Mouse (Mus musculus): ENCODE data around the gene Hmga1. TPM values are rescaled to one million over a fixed set of nuclear protein-coding genes. Genes with fewer than 3 reads are reported as not detected.

Gene Hmga1
- 134 and 143 TPM in 2 replicates for polyA plus RNA-seq (2014; fragmentation: Nextera tagmentation; extraction: Ambion mirVana)

DNA sequence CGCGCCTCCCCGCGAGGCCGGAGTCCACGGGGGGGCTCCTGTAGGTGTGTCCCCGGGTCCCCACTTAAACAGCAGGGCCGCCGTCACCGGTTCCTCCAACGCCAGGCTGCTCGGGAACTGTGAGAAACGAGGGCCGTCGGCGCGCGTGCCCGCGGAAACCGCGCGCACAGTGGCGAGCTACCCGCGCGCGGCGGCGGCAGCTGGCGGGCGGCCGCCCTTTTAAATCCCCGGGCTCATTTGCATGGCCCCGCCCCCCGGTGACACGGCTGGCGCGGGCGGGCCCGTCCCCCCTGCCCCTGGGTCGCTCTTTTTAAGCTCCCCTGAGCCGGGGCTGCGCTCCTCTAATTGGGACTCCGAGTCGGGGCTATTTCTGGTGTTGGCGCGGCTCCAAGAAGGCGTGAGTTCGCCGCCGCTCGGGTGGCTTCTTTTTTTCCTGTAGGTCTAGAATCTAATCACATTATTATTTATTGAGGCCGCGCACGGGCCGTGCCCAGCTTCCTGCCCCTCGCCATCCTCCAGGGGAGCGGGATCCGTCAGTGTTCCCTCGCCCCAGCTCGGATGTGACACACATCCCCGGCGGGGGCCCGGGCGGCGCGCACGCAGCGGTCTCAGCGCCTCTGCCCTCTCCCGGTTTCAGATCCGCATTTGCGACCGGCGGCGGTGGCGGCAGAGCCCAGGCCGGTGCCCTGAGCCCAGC lies at the start of gene Hmga1:
Gene Hmga1 (plus strand): TSS at position 183 of the 697 bp plus-strand sequence.
- Histone ChIP-seq H3K27me3 (ENCODE audit: control insufficient read depth, insufficient read depth, low read length) (peaks cover 6% of the 10 kb centered on the region; the same call in 1 of the 2 replicates), H3K4me2 (ENCODE audit: low read length) (peak within 1 kb of the TSS; percentile 82), H3K27ac (replicated peaks; ENCODE audit: low read depth, low read length) (peak within 1 kb of the TSS; percentile 93), H3K9me3 (ENCODE audit: control insufficient read depth, low read length) (no peaks in the 10 kb centered on the region), H3K36me3 (ENCODE audit: control insufficient read depth, insufficient read depth, low read length) (0 out of 2 replicates have a peak, but pooled peaks cover 3% of the 10 kb centered on the region), H3K4me1 (ENCODE audit: control insufficient read depth, insufficient read depth, low read length) (peaks cover 30% of the 10 kb centered on the region), H3K4me3 (replicated peaks; ENCODE audit: low read depth, low read length) (peak within 1 kb of the TSS; percentile 71), H3K9ac (replicated peaks; ENCODE audit: low read length) (peak within 1 kb of the TSS; percentile 90)
- ATAC-seq (ENCODE audit: low FRiP score, low TSS enrichment) = peak; percentile 81
- DNase-seq = peak; percentile 96
- WGBS = under 1% methylated on average over 72 of the region's 79 CpGs

DNA sequence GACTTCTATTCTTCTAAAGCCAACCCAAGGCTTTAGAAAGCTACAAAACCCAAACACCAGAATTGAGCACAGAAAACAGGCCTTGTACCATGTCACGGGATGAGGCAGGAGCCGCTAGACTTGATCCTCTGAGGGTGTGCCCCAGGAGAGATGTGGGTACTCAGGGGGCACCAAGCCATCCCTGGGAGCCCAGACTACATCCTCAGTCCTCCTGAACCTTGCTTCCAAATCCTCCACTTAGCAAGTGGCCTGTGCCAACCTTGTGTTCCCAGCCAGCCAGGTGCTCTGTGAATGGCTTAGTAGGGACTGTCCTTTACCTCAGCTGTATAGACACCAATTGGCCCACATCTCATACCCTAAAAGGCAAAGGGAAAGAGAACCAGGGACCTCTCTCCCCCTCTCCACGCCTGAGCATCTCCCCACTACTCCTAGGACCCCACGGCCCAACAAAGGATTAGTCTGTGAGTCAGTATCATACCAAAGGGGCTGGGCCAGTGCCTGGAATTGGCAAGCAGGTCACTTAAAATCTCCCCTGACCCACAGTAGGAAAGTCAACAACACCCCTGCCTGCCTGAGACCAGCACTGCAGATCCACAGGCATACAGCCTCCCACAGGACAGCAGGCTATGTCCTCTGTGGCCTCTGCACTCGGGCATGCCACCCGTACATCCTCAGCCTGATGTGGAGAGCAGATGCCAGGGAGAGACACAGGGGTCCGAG lies 49.3 kb upstream of the Hmga1 start:
- H3K27me3 ChIP-seq (ENCODE audit: control insufficient read depth, insufficient read depth, low read length) = peaks cover 5% of the 10 kb centered on the region; the same call in 1 of the 2 replicates
- no peak for DNase-seq
- H3K27ac ChIP-seq (replicated peaks; ENCODE audit: low read depth, low read length) = no peak overlapping the region
- ATAC-seq (ENCODE audit: low FRiP score, low TSS enrichment) = no peak
- no peaks in the 10 kb centered on the region for H3K9me3 ChIP-seq (ENCODE audit: control insufficient read depth, low read length)
- H3K36me3 ChIP-seq (ENCODE audit: control insufficient read depth, insufficient read depth, low read length) = no peaks in the 10 kb centered on the region
- no peak overlapping the region for H3K9ac ChIP-seq (replicated peaks; ENCODE audit: low read length)
- no peak overlapping the region for H3K4me2 ChIP-seq (ENCODE audit: low read length)
- no peak overlapping the region for H3K4me3 ChIP-seq (replicated peaks; ENCODE audit: low read depth, low read length)
- peaks cover 52% of the 10 kb centered on the region for H3K4me1 ChIP-seq (ENCODE audit: control insufficient read depth, insufficient read depth, low read length)
- 81% methylated on average over 7 of the region's 7 CpGs for WGBS

- H3K27me3 ChIP-seq (ENCODE audit: control insufficient read depth, insufficient read depth, low read length) = peaks cover 5% of the 10 kb centered on the region; the same call in 1 of the 2 replicates
- peaks cover 46% of the 10 kb centered on the region for H3K4me1 ChIP-seq (ENCODE audit: control insufficient read depth, insufficient read depth, low read length)
- no peaks in the 10 kb centered on the region for H3K9me3 ChIP-seq (ENCODE audit: control insufficient read depth, low read length)
- no peak overlapping the region for H3K27ac ChIP-seq (replicated peaks; ENCODE audit: low read depth, low read length)
- no peaks in the 10 kb centered on the region for H3K36me3 ChIP-seq (ENCODE audit: control insufficient read depth, insufficient read depth, low read length)
- ATAC-seq (ENCODE audit: low FRiP score, low TSS enrichment) (no peak), DNase-seq (no peak)
- no peak overlapping the region for H3K4me3 ChIP-seq (replicated peaks; ENCODE audit: low read depth, low read length)
- 81% methylated on average over 7 of the region's 7 CpGs for WGBS
- H3K4me2 ChIP-seq (ENCODE audit: low read length) = no peak overlapping the region
- H3K9ac ChIP-seq (replicated peaks; ENCODE audit: low read length) = no peak overlapping the region
Observed at GRCm38 (mm10) chr17:27507591-27507945, 48.7 kb upstream of the Hmga1 start.

GRCm38 (mm10) chr17:27508002-27508401 lies 48.3 kb upstream of the Hmga1 start:
- Histone ChIP-seq H3K9ac (replicated peaks; ENCODE audit: low read length) (no peak overlapping the region), H3K4me3 (replicated peaks; ENCODE audit: low read depth, low read length) (no peak overlapping the region), H3K27me3 (ENCODE audit: control insufficient read depth, insufficient read depth, low read length) (peaks cover 5% of the 10 kb centered on the region; the same call in 1 of the 2 replicates), H3K36me3 (ENCODE audit: control insufficient read depth, insufficient read depth, low read length) (no peaks in the 10 kb centered on the region), H3K9me3 (ENCODE audit: control insufficient read depth, low read length) (no peaks in the 10 kb centered on the region), H3K27ac (replicated peaks; ENCODE audit: low read depth, low read length) (no peak overlapping the region), H3K4me2 (ENCODE audit: low read length) (no peak overlapping the region), H3K4me1 (ENCODE audit: control insufficient read depth, insufficient read depth, low read length) (peaks cover 43% of the 10 kb centered on the region)
- 34% methylated on average over 12 of the region's 12 CpGs for WGBS
- DNase-seq = no peak
- no peak for ATAC-seq (ENCODE audit: low FRiP score, low TSS enrichment)

DNA sequence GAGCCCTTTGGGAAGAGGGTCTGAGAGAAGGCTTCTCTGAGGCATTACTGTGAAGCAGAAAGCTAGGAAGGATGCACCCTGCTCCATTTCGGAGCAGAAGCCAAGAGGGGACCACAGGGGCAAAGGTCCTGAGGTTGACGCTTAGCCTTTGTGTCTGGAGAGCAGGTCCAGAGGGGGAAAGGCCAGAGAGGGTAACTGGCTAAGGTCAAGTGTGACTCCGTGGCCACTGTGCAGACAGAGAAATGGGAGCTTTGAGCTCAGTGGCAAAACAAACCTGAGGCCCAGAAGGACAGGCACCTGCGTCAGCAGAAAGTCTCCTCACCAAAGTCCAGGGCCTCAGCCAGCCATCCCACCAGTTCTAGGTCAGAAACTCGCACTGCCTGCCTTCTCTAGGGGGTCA lies 47.8 kb upstream of the Hmga1 start:
- no peak overlapping the region for H3K9ac ChIP-seq (replicated peaks; ENCODE audit: low read length)
- H3K27me3 ChIP-seq (ENCODE audit: control insufficient read depth, insufficient read depth, low read length) = peaks cover 5% of the 10 kb centered on the region; the same call in 1 of the 2 replicates
- no peak overlapping the region for H3K4me3 ChIP-seq (replicated peaks; ENCODE audit: low read depth, low read length)
- DNase-seq = no peak
- 64% methylated on average over 5 of the region's 5 CpGs for WGBS
- H3K27ac ChIP-seq (replicated peaks; ENCODE audit: low read depth, low read length) = no peak overlapping the region
- no peak overlapping the region for H3K4me2 ChIP-seq (ENCODE audit: low read length)
- no peak for ATAC-seq (ENCODE audit: low FRiP score, low TSS enrichment)
- H3K36me3 ChIP-seq (ENCODE audit: control insufficient read depth, insufficient read depth, low read length) = no peaks in the 10 kb centered on the region
- H3K9me3 ChIP-seq (ENCODE audit: control insufficient read depth, low read length) = no peaks in the 10 kb centered on the region
- peaks cover 38% of the 10 kb centered on the region for H3K4me1 ChIP-seq (ENCODE audit: control insufficient read depth, insufficient read depth, low read length)

DNA sequence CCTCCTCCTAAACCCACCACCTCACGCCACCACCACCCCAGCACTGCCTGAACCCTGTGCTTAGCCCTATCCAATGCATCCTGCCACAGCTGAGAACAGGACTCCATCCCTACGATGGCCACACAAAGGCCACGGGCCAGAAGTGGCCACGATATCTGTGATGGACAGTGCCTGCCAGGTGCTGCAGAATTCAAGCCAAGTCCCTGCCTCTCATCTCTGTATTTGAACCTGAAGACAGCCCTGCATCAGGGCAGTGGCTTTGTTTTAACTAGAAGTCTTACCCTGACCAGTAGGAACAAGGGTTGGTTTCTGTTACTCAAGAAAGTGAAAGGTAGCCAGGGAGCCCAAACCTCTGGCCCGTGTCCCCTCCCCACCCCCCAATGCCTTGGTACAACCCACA lies 47.2 kb upstream of the Hmga1 start:
- no peaks in the 10 kb centered on the region for H3K36me3 ChIP-seq (ENCODE audit: control insufficient read depth, insufficient read depth, low read length)
- H3K27ac ChIP-seq (replicated peaks; ENCODE audit: low read depth, low read length) = no peak overlapping the region
- no peaks in the 10 kb centered on the region for H3K9me3 ChIP-seq (ENCODE audit: control insufficient read depth, low read length)
- whole genome bisulfite sequencing = 80% methylated on average over 5 of the region's 5 CpGs
- DNase-seq (no peak), ATAC-seq (ENCODE audit: low FRiP score, low TSS enrichment) (no peak)
- no peak overlapping the region for H3K9ac ChIP-seq (replicated peaks; ENCODE audit: low read length)
- peaks cover 11% of the 10 kb centered on the region for H3K27me3 ChIP-seq (ENCODE audit: control insufficient read depth, insufficient read depth, low read length)
- H3K4me3 ChIP-seq (replicated peaks; ENCODE audit: low read depth, low read length) = no peak overlapping the region
- H3K4me1 ChIP-seq (ENCODE audit: control insufficient read depth, insufficient read depth, low read length) = peaks cover 32% of the 10 kb centered on the region
- no peak overlapping the region for H3K4me2 ChIP-seq (ENCODE audit: low read length)

GRCm38 (mm10) chr17:27510258-27511124 lies 45.8 kb upstream of the Hmga1 start:
- Histone ChIP-seq H3K27me3 (ENCODE audit: control insufficient read depth, insufficient read depth, low read length) (peaks cover 20% of the 10 kb centered on the region), H3K9ac (replicated peaks; ENCODE audit: low read length) (no peak overlapping the region), H3K27ac (replicated peaks; ENCODE audit: low read depth, low read length) (no peak overlapping the region), H3K4me2 (ENCODE audit: low read length) (peak overlapping the region; percentile 94), H3K9me3 (ENCODE audit: control insufficient read depth, low read length) (no peaks in the 10 kb centered on the region), H3K4me3 (replicated peaks; ENCODE audit: low read depth, low read length) (0 out of 2 replicates have a peak overlapping the region, but pooled peaks have one; percentile 62), H3K4me1 (ENCODE audit: control insufficient read depth, insufficient read depth, low read length) (peaks cover 24% of the 10 kb centered on the region), H3K36me3 (ENCODE audit: control insufficient read depth, insufficient read depth, low read length) (no peaks in the 10 kb centered on the region)
- WGBS = 51% methylated on average over 9 of the region's 9 CpGs
- no peak for ATAC-seq (ENCODE audit: low FRiP score, low TSS enrichment)
- no peak for DNase-seq

DNA sequence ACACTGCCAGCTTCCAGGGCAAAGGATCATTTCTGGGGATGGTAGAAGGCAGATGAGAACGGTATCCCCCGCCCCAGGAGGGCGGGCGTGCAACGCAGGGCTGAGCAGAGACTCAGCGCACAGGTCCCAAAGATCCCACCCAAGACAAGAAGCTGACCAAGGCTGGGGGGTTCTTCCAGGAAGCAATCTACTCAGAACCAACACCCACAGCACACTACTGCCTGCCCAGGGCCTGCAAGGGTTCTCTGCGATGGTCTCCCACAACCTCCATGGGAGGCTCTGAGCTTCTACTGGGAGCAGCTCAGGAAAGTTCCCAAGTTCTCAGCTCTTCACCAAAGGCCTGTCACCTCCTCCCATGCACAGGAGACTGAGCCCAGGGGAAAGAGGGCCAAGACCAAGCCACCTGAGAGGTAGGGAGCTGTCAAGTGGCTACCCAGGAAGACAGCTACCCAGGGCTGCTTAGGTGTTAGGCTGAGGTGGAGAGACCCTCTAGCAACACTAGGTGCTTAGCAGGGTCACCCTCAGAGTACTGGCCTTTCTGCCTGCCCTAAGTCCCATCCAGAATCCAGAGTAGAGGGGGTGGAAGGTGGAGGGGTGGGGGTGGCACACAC lies 45.1 kb upstream of the Hmga1 start:
- peak overlapping the region; percentile 77; the same call in 1 of the 2 replicates for H3K27ac ChIP-seq (replicated peaks; ENCODE audit: low read depth, low read length)
- no peaks in the 10 kb centered on the region for H3K9me3 ChIP-seq (ENCODE audit: control insufficient read depth, low read length)
- H3K9ac ChIP-seq (replicated peaks; ENCODE audit: low read length) = peak overlapping the region; percentile 80; the same call in 1 of the 2 replicates
- peaks cover 17% of the 10 kb centered on the region for H3K4me1 ChIP-seq (ENCODE audit: control insufficient read depth, insufficient read depth, low read length)
- no peaks in the 10 kb centered on the region for H3K36me3 ChIP-seq (ENCODE audit: control insufficient read depth, insufficient read depth, low read length)
- WGBS = 85% methylated on average over 7 of the region's 7 CpGs
- ATAC-seq (ENCODE audit: low FRiP score, low TSS enrichment) (no peak), DNase-seq (no peak)
- peak overlapping the region; percentile 62 for H3K4me3 ChIP-seq (replicated peaks; ENCODE audit: low read depth, low read length)
- peak overlapping the region; percentile 94 for H3K4me2 ChIP-seq (ENCODE audit: low read length)
- peaks cover 20% of the 10 kb centered on the region for H3K27me3 ChIP-seq (ENCODE audit: control insufficient read depth, insufficient read depth, low read length)

Measured in midbrain, embryonic 14.5 days (tissue).